Mouse (Mus musculus): ENCODE data around the gene Tes. TPM values are rescaled to one million over a fixed set of nuclear protein-coding genes. Genes with fewer than 3 reads are reported as not detected.
A peak's percentile ranks its signal among the peaks of the same experiment; 100 is the strongest.

Gene Tes
- total and polyA plus RNA-seq, 2 experiments from 2014 or later, result 12.1 to 22.1 TPM

DNA sequence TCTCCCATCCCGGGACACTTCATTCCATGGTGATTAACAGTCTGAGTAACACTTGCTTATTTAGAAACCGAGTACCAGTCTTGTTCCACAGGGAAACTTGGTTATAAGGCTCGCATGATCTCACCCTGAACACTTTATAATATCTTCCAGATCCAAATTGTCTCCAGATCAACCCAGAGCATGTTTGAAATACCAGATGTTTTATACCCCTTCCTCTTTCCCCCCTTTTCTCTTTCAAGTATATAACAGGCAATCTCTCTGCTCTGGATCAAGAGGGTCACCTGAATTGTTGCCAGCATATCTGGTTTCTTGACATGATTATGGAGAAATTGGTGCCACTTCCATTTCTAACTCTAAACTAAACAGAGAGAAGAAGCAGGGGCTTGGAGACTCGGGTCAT is 17.3 kb downstream of the Tes start:
- no peak for TF ChIP-seq CTCF (IDR thresholded peaks at IDR 0.05)
- H3K27me3 ChIP-seq (ENCODE audit: insufficient read depth, low read length), result no peaks in the 10 kb centered on the region
- DNase-seq (ENCODE audit: low spot score) (no peak), ATAC-seq (ENCODE audit: low FRiP score) (no peak)
- 87% methylated on average over 4 of the region's 4 CpGs for WGBS
- no peak overlapping the region for H3K27ac ChIP-seq (ENCODE audit: low read depth, low read length)
- H3K9me3 ChIP-seq (ENCODE audit: low read length), result no peaks in the 10 kb centered on the region
- H3K4me2 ChIP-seq (ENCODE audit: low read depth, low read length, poor library complexity, severe bottlenecking), result no peak overlapping the region
- H3K4me3 ChIP-seq (ENCODE audit: low read depth, low read length), result no peak overlapping the region
- H3K36me3 ChIP-seq (ENCODE audit: insufficient read depth, low read length), result no peaks in the 10 kb centered on the region
- no peak overlapping the region for H3K9ac ChIP-seq (replicated peaks; ENCODE audit: low read length, poor library complexity, severe bottlenecking)
- no peaks in the 10 kb centered on the region for H3K4me1 ChIP-seq (ENCODE audit: insufficient read depth, low read length)

DNA sequence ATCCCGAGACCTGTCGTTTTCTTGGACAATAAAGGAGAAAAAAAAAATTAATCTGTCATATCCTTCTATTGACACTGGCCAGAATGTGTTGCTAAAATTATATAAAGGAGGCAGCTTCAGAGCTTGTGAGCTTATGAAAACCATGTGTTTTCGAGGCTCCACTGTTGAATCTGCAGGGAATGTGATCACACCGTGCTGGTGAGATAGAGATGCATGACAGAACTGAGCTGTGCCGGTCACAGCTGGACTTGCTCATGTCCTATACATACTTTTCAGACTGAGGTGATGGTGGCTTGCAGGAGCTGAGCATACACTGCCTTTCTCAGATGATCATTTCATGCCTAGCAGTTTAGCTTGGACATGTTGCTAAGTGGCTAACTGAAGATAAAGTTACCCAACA is 17.9 kb downstream of the Tes start:
- no peak for TF ChIP-seq CTCF (IDR thresholded peaks at IDR 0.05)
- Histone ChIP-seq H3K4me3 (ENCODE audit: low read depth, low read length) (no peak overlapping the region), H3K27me3 (ENCODE audit: insufficient read depth, low read length) (no peaks in the 10 kb centered on the region), H3K4me2 (ENCODE audit: low read depth, low read length, poor library complexity, severe bottlenecking) (no peak overlapping the region), H3K4me1 (ENCODE audit: insufficient read depth, low read length) (no peaks in the 10 kb centered on the region), H3K36me3 (ENCODE audit: insufficient read depth, low read length) (no peaks in the 10 kb centered on the region), H3K9me3 (ENCODE audit: low read length) (no peaks in the 10 kb centered on the region), H3K9ac (replicated peaks; ENCODE audit: low read length, poor library complexity, severe bottlenecking) (no peak overlapping the region), H3K27ac (ENCODE audit: low read depth, low read length) (no peak overlapping the region)
- 87% methylated on average over 5 of the region's 5 CpGs for WGBS
- ATAC-seq (ENCODE audit: low FRiP score) (no peak), DNase-seq (ENCODE audit: low spot score) (no peak)

DNA sequence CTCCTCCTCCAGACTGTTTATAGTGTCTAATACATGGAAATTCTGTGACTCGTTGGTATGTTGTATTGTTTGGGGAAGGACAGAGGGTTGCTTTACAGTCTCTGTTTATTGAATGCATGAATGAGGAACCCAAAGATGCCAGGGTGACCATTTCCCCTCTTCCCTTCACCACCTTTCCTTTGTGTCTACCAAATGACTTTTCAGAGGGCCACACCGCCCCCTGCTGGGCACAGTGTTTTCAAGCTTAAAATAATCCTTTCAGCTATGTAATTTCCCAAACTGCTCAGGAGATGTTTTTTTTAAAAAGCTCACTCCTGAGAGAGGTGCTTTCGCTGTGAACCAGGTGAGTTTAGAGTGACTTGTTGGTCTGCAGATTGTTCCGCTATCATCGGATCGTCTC is 22.5 kb downstream of the Tes start:
- H3K4me3 ChIP-seq (ENCODE audit: low read depth, low read length), result no peak overlapping the region
- no peaks in the 10 kb centered on the region for H3K27me3 ChIP-seq (ENCODE audit: insufficient read depth, low read length)
- H3K9me3 ChIP-seq (ENCODE audit: low read length), result no peaks in the 10 kb centered on the region
- ATAC-seq (ENCODE audit: low FRiP score), result no peak
- H3K27ac ChIP-seq (ENCODE audit: low read depth, low read length), result no peak overlapping the region
- 65% methylated on average over 6 of the region's 6 CpGs for WGBS
- H3K36me3 ChIP-seq (ENCODE audit: insufficient read depth, low read length), result no peaks in the 10 kb centered on the region
- DNase-seq (ENCODE audit: low spot score), result peak; percentile 65
- no peak overlapping the region for H3K4me2 ChIP-seq (ENCODE audit: low read depth, low read length, poor library complexity, severe bottlenecking)
- TF ChIP-seq CTCF (IDR thresholded peaks at IDR 0.05), result peak; percentile 75
- no peak overlapping the region for H3K9ac ChIP-seq (replicated peaks; ENCODE audit: low read length, poor library complexity, severe bottlenecking)
- H3K4me1 ChIP-seq (ENCODE audit: insufficient read depth, low read length), result no peaks in the 10 kb centered on the region

DNA sequence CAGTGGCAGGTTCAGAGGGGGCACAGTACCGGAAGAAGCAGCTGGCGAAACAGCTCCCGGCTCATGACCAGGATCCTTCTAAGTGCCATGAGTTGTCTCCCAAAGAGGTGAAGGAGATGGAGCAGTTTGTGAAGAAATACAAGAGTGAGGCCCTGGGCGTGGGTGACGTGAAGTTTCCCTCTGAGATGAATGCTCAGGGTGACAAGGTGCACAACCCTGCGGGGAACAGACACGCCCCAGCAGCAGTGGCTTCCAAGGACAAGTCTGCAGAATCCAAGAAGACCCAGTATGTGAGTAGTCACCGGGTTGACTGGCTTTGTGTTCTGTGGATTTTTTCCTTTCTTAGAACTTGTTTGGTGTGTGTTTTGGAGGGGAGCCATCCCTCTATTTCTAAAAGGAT is 32.4 kb downstream of the Tes start:
- Histone ChIP-seq H3K9ac (replicated peaks; ENCODE audit: low read length, poor library complexity, severe bottlenecking) (no peak overlapping the region), H3K27me3 (ENCODE audit: insufficient read depth, low read length) (no peaks in the 10 kb centered on the region), H3K4me1 (ENCODE audit: insufficient read depth, low read length) (no peaks in the 10 kb centered on the region), H3K27ac (ENCODE audit: low read depth, low read length) (no peak overlapping the region), H3K4me3 (ENCODE audit: low read depth, low read length) (no peak overlapping the region), H3K36me3 (ENCODE audit: insufficient read depth, low read length) (peaks cover 5% of the 10 kb centered on the region; the same call in 1 of the 2 replicates), H3K4me2 (ENCODE audit: low read depth, low read length, poor library complexity, severe bottlenecking) (no peak overlapping the region), H3K9me3 (ENCODE audit: low read length) (no peaks in the 10 kb centered on the region)
- TF ChIP-seq CTCF (IDR thresholded peaks at IDR 0.05), result no peak
- ATAC-seq (ENCODE audit: low FRiP score) (no peak), DNase-seq (ENCODE audit: low spot score) (no peak)
- WGBS, result 89% methylated on average over 8 of the region's 8 CpGs

DNA sequence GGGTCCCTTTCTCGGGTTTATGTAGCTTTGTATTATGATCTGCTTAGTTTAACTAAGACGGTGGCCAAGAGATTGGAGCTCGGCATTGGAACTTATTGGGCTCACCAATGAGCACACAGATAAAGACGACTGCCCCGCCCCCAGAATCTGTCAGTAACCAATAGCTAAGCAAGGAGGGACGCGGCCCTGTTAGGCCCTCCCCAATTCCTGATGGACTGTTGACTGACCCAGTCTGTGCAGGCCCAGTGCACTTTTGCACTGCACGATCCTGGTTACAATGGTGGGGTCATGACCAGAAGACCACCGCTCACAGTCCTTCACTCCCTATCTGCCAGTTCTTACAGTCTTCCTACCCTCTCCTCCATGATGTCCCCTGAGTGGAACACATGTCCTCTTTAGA is 33.6 kb downstream of the Tes start:
- Histone ChIP-seq H3K4me3 (ENCODE audit: low read depth, low read length) (no peak overlapping the region), H3K4me1 (ENCODE audit: insufficient read depth, low read length) (no peaks in the 10 kb centered on the region), H3K9me3 (ENCODE audit: low read length) (no peaks in the 10 kb centered on the region), H3K27me3 (ENCODE audit: insufficient read depth, low read length) (no peaks in the 10 kb centered on the region), H3K9ac (replicated peaks; ENCODE audit: low read length, poor library complexity, severe bottlenecking) (no peak overlapping the region), H3K36me3 (ENCODE audit: insufficient read depth, low read length) (peaks cover 5% of the 10 kb centered on the region; the same call in 1 of the 2 replicates), H3K4me2 (ENCODE audit: low read depth, low read length, poor library complexity, severe bottlenecking) (no peak overlapping the region), H3K27ac (ENCODE audit: low read depth, low read length) (no peak overlapping the region)
- no peak for TF ChIP-seq CTCF (IDR thresholded peaks at IDR 0.05)
- no peak for ATAC-seq (ENCODE audit: low FRiP score)
- DNase-seq (ENCODE audit: low spot score), result no peak
- 92% methylated on average over 9 of the region's 9 CpGs for WGBS

DNA sequence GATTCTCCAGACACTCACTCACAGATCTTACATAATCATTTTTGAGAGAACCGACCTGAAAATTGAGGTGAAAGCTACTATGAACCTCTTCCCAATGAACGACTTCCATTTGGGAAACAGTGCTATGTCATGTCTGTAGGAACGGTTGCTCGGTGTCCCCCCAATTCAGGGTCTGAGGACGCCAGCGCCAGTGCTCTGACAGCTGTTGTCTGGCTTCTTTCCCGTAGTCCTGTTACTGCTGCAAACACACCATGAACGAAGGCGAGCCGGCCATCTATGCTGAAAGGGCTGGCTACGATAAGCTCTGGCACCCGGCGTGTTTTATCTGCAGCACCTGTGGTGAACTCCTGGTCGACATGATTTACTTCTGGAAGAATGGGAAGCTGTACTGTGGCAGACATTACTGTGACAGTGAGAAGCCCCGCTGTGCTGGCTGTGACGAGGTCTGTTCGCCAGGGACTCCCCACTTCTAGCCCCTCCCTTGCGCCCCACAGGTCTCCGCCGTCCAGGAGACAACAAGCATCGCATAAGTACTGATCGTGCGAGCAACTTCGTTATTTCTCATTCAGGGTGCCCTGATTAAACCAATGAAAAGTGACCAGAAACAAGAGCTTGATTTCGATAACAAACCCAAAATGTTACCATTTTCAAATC is 34.7 kb downstream of the Tes start:
- Histone ChIP-seq H3K4me1 (ENCODE audit: insufficient read depth, low read length) (no peaks in the 10 kb centered on the region), H3K4me3 (ENCODE audit: low read depth, low read length) (no peak overlapping the region), H3K9me3 (ENCODE audit: low read length) (no peaks in the 10 kb centered on the region), H3K4me2 (ENCODE audit: low read depth, low read length, poor library complexity, severe bottlenecking) (no peak overlapping the region), H3K9ac (replicated peaks; ENCODE audit: low read length, poor library complexity, severe bottlenecking) (no peak overlapping the region), H3K27ac (ENCODE audit: low read depth, low read length) (no peak overlapping the region), H3K27me3 (ENCODE audit: insufficient read depth, low read length) (no peaks in the 10 kb centered on the region), H3K36me3 (ENCODE audit: insufficient read depth, low read length) (peaks cover 5% of the 10 kb centered on the region; the same call in 1 of the 2 replicates)
- no peak for ATAC-seq (ENCODE audit: low FRiP score)
- WGBS, result 78% methylated on average over 25 of the region's 25 CpGs
- no peak for DNase-seq (ENCODE audit: low spot score)
- no peak for TF ChIP-seq CTCF (IDR thresholded peaks at IDR 0.05)
